22 mouse cellular contexts compared by ENCODE assay signal in the genomic region with DNA sequence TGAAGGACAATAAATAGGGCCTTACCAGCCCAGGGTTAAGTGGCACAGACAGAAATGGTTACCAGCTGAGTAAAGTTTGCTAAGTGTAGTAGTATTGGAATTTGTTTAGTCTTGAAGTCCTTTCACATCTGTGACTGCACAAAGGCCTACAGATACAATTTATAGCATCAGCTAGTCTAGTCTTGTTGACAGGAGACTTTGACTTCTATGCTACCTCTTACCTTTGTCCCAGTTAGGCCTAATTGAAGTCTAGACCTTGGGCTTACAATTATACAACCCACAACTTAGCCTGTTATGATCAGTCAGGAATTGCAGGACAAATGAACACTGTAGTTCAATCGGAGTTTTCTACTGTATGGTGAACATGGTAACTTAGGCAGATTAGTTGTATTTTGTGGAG.
"Had no signal": no experiment of that assay in that cellular context is flagged by ENCODE, and none has a peak within 500 bp of the region (broad histone marks: within the 10 kb centered on the region; RNA-seq: fewer than 3 reads in every experiment).

No protein-coding gene starts in this region.

- H3K27ac ChIP-seq: heart, adult 2 months; heart, embryonic 13.5 days; heart, embryonic 15.5 days; hindbrain, embryonic 13.5 days; hindbrain, embryonic 15.5 days; hindbrain, postnatal 0 days; layer of hippocampus, adult 2 months; left cerebral cortex, adult 2 months; limb, embryonic 10.5 days; limb, embryonic 12.5 days; liver, embryonic 13.5 days; liver, embryonic 15.5 days had no signal

- ATAC-seq: hindbrain, postnatal 0 days; liver, postnatal 0 days had no signal

- H3K4me1 ChIP-seq: limb, embryonic 10.5 days; limb, embryonic 12.5 days; liver, embryonic 13.5 days had no signal

- H3K27me3 ChIP-seq: heart, embryonic 13.5 days; heart, embryonic 15.5 days; hindbrain, embryonic 13.5 days; hindbrain, embryonic 15.5 days; limb, embryonic 12.5 days; liver, embryonic 13.5 days; liver, embryonic 15.5 days had no signal

- H3K9me3 ChIP-seq: heart, embryonic 15.5 days; hindbrain, embryonic 15.5 days; limb, embryonic 10.5 days; liver, embryonic 13.5 days; liver, embryonic 15.5 days had no signal

- DNase-seq: gastrocnemius, postnatal 14 days; gastrocnemius, postnatal 36 days; heart, adult 11 months; heart, adult 2 months; heart, postnatal 14 days; heart, postnatal 36 days; kidney, adult 18-20 months; kidney, postnatal 10 days; liver; liver, embryonic 13.5 days; liver, postnatal 0 days had no signal

- H3K9ac ChIP-seq: heart, embryonic 13.5 days; heart, embryonic 15.5 days; hindbrain, embryonic 13.5 days; hindbrain, embryonic 15.5 days; limb, embryonic 12.5 days; liver, embryonic 13.5 days; liver, embryonic 15.5 days; liver, postnatal 0 days had no signal

- H3K4me3 ChIP-seq: heart, adult 2 months; heart, embryonic 13.5 days; heart, embryonic 15.5 days; hindbrain, embryonic 13.5 days; hindbrain, embryonic 15.5 days; layer of hippocampus, adult 2 months; left cerebral cortex, adult 2 months; limb, embryonic 10.5 days; limb, embryonic 12.5 days; liver, embryonic 13.5 days; liver, embryonic 15.5 days had no signal

- H3K4me2 ChIP-seq: heart, embryonic 11.5 days; heart, embryonic 13.5 days; heart, embryonic 15.5 days; hindbrain, embryonic 13.5 days; hindbrain, embryonic 15.5 days; limb, embryonic 12.5 days; liver, embryonic 13.5 days; liver, embryonic 15.5 days had no signal
